Mouse (Mus musculus) olfactory bulb, adult 2 months (tissue): ENCODE measurements at regions not wholly inside any gene's neighbourhood (a gene's known extent, or its start where the extent isn't known, plus 50 kb on each side); places are given as distances from the start of the nearest gene placed in this dataset.

Source experiments
- CTCF ChIP-seq: fragments of 200-500 bp; IDR thresholded peaks from 2 replicates; pipeline ENCODE4 v1.5.1; 2012; ENCODE audit warnings: low read depth, mild to moderate bottlenecking, low read length, moderate library complexity; ENCODE audit not compliant: insufficient read depth
- POLR2A ChIP-seq: fragments of 200-500 bp; IDR thresholded peaks from 2 replicates; pipeline ENCODE4 v1.6.1; 2012; ENCODE audit warnings: mild to moderate bottlenecking, low read depth, low read length, moderate library complexity; ENCODE audit not compliant: insufficient read depth

DNA sequence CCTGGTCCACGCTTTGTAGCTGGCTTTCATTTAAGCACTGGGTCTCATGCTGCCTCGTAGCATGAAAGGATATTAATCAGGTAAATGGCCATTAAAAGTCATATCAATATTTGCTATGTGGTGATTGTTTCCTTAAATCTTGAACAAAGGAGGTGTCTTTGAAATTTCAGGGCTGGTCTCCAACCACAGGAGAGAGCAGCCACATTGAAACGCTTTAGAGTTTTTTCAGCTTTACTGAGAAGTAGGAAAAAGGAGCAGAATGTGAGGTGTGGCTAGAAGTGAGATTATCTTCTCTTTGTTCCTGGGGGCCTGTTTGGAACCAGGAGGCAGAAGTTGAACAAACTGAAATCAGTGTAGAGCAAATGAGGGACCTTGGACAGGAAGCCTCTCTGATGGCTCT lies 311.7 kb downstream of the Tox3 start:
- TF ChIP-seq CTCF (no peak), POLR2A (no peak)
